Mouse (Mus musculus) kidney, adult 2 months (tissue): Measurements from ENCODE around the gene Atp1a2.

ENCODE experiments used
- CTCF ChIP-seq: fragments of 200-500 bp; conservative IDR thresholded peaks from 2 replicates; pipeline ENCODE4 v1.5.1; 2011; ENCODE audit warnings: low read depth, mild to moderate bottlenecking, control low read depth, low read length, moderate library complexity, mixed read lengths; ENCODE audit not compliant: insufficient read depth, insufficient read length
- POLR2A ChIP-seq: fragments of 200-500 bp; IDR thresholded peaks from one replicate; pipeline ENCODE4 v1.6.1; 2011; ENCODE audit warnings: low read depth, low read length, control low read depth

GRCm38 (mm10) chr1:172319346-172319745, 21.5 kb upstream of the Atp1a2 start:
- TF ChIP-seq POLR2A (no peak), CTCF (no peak)
